Mouse (Mus musculus) heart, adult 18-20 months (tissue): ENCODE results near the gene Gm4792. TPM values are rescaled to one million over a fixed set of nuclear protein-coding genes. Genes with fewer than 3 reads are reported as not detected.

Experiments
- total RNA-seq, 2 experiments: library from RNA; stranded (reverse); gene quantifications; 2 replicates each; pipeline ENCODE4 v1.2.3; 2021

Gene Gm4792
- total RNA-seq, 2 experiments from 2014 or later, result not detected

Other genes with a start within 250 kb of the Gm4792 start
- 1 to 10 TPM; 5.2 to 7.3 TPM for gene Nr2c1, start 150.7 kb downstream of the Gm4792 start, total RNA-seq
- 100 to 1,000 TPM; 821 to 864 TPM for gene Ndufa12, start 100.0 kb downstream of the Gm4792 start, total RNA-seq
- gene Tmcc3, start 13.2 kb upstream of the Gm4792 start, total RNA-seq, result 10 to 100 TPM; 25.7 to 31.5 TPM